Mouse (Mus musculus): ENCODE measurements at regions not wholly inside any gene's neighbourhood (a gene's known extent, or its start where the extent isn't known, plus 50 kb on each side); places are given as distances from the start of the nearest gene placed in this dataset.

- WGBS = 70% methylated on average over 4 of the region's 4 CpGs
Measured at GRCm38 (mm10) chr8:18279932-18280331, 698.1 kb downstream of the Defb40 start.

GRCm38 (mm10) chr8:18268301-18268700 lies 709.8 kb downstream of the Defb40 start:
- no peak overlapping the region for H3K27ac ChIP-seq (ENCODE audit: low read depth, low read length)
- ATAC-seq (ENCODE audit: low read depth) = no peak
- no peaks in the 10 kb centered on the region for H3K27me3 ChIP-seq (ENCODE audit: control insufficient read depth, insufficient read depth, low read length)
- no peaks in the 10 kb centered on the region for H3K4me1 ChIP-seq (ENCODE audit: control insufficient read depth, insufficient read depth, low read length)
- WGBS = 79% methylated on average over 7 of the region's 7 CpGs
- H3K9ac ChIP-seq (replicated peaks; ENCODE audit: low read depth, low read length) = no peak overlapping the region
- no peaks in the 10 kb centered on the region for H3K9me3 ChIP-seq (ENCODE audit: control insufficient read depth, low read length)
- H3K36me3 ChIP-seq (ENCODE audit: control insufficient read depth, insufficient read depth, low read length) = no peaks in the 10 kb centered on the region
- H3K4me3 ChIP-seq (ENCODE audit: low read depth, low read length) = no peak overlapping the region
- no peak overlapping the region for H3K4me2 ChIP-seq (ENCODE audit: low read depth, low read length)

More at GRCm38 (mm10) chr8:18279932-18280331, 698.1 kb downstream of the Defb40 start:
- Histone ChIP-seq H3K36me3 (ENCODE audit: control insufficient read depth, insufficient read depth, low read length) (no peaks in the 10 kb centered on the region), H3K9me3 (ENCODE audit: control insufficient read depth, low read length) (no peaks in the 10 kb centered on the region), H3K27ac (ENCODE audit: low read depth, low read length) (no peak overlapping the region), H3K4me3 (ENCODE audit: low read depth, low read length) (no peak overlapping the region), H3K9ac (replicated peaks; ENCODE audit: low read depth, low read length) (no peak overlapping the region), H3K27me3 (ENCODE audit: control insufficient read depth, insufficient read depth, low read length) (no peaks in the 10 kb centered on the region), H3K4me1 (ENCODE audit: control insufficient read depth, insufficient read depth, low read length) (no peaks in the 10 kb centered on the region), H3K4me2 (ENCODE audit: low read depth, low read length) (no peak overlapping the region)
- no peak for ATAC-seq (ENCODE audit: low read depth)

DNA sequence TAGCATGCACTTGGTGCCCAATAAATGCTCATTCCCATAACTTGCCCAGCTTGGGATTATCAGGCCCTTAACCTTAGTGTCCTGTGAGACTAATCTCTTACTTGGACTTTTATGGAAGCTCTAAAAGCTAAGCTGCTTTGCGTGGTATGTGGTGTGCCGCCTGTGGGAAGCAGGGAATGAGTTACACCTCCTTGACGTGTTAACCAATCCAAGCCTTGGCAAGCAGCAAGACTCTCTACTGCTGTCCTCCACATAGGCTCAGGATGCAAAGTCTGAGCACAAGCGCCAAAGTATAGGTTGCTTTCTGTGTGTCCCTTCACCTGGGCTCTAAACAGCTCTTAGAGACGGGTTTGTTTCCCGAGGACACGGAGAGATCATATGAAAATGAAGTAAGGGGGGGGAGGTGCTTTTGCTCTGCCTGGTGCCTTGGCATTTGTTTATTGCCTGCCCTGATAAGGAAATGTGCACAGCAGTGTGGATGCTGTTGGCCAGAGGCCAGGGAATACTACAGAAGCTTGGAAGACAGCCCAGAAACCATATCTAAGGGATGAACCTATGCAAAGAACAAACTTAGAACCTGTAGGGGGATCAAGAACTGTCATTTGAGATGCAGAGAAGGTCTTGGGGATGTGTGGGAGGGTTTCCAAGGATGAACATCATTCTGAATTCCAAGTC lies 719.6 kb downstream of the Defb40 start:
- H3K4me3 ChIP-seq (ENCODE audit: low read depth, low read length) = no peak overlapping the region
- no peaks in the 10 kb centered on the region for H3K36me3 ChIP-seq (ENCODE audit: control insufficient read depth, insufficient read depth, low read length)
- no peak overlapping the region for H3K9ac ChIP-seq (replicated peaks; ENCODE audit: low read depth, low read length)
- H3K27me3 ChIP-seq (ENCODE audit: control insufficient read depth, insufficient read depth, low read length) = no peaks in the 10 kb centered on the region
- H3K9me3 ChIP-seq (ENCODE audit: control insufficient read depth, low read length) = no peaks in the 10 kb centered on the region
- no peaks in the 10 kb centered on the region for H3K4me1 ChIP-seq (ENCODE audit: control insufficient read depth, insufficient read depth, low read length)
- H3K4me2 ChIP-seq (ENCODE audit: low read depth, low read length) = no peak overlapping the region
- ATAC-seq (ENCODE audit: low read depth) = no peak
- 73% methylated on average over 7 of the region's 7 CpGs for WGBS
- no peak overlapping the region for H3K27ac ChIP-seq (ENCODE audit: low read depth, low read length)

DNA sequence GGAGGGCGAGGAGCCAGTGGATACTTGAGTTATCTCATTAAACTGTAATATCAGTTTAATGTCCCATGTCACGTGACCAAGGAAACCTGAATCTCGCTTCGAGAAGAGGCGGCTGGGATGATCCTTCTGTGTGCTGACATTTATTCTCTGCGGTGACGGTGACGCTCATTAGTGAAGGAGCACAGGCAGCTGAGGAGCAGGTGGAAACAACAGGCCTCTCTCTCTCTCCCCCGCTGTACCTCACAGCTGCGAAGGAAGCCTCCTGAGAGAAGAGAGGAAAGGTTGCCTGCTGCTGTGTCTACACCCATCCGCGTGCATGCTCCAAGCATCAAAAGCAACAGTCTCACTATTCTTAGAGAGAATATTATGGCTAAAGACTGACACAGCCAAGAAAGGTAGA lies 731.8 kb downstream of the Defb40 start:
- ATAC-seq (ENCODE audit: low read depth) = peak; percentile 58; the same call in 1 of the 2 replicates
- H3K4me3 ChIP-seq (ENCODE audit: low read depth, low read length) = no peak overlapping the region
- 60% methylated on average over 12 of the region's 12 CpGs for WGBS

GRCm38 (mm10) chr8:18217599-18217998 lies 760.5 kb downstream of the Defb40 start:
- 63% methylated on average over 2 of the region's 2 CpGs for WGBS

More for the DNA sequence above, 731.8 kb downstream of the Defb40 start:
- Histone ChIP-seq H3K9me3 (ENCODE audit: control insufficient read depth, low read length) (no peaks in the 10 kb centered on the region), H3K4me2 (ENCODE audit: low read depth, low read length) (no peak overlapping the region), H3K27me3 (ENCODE audit: control insufficient read depth, insufficient read depth, low read length) (no peaks in the 10 kb centered on the region), H3K27ac (ENCODE audit: low read depth, low read length) (no peak overlapping the region), H3K9ac (replicated peaks; ENCODE audit: low read depth, low read length) (no peak overlapping the region), H3K36me3 (ENCODE audit: control insufficient read depth, insufficient read depth, low read length) (no peaks in the 10 kb centered on the region), H3K4me1 (ENCODE audit: control insufficient read depth, insufficient read depth, low read length) (no peaks in the 10 kb centered on the region)

GRCm38 (mm10) chr8:18217192-18217591 lies 760.9 kb downstream of the Defb40 start:
- H3K4me1 ChIP-seq (ENCODE audit: control insufficient read depth, insufficient read depth, low read length) = no peaks in the 10 kb centered on the region
- no peak overlapping the region for H3K27ac ChIP-seq (ENCODE audit: low read depth, low read length)
- no peaks in the 10 kb centered on the region for H3K36me3 ChIP-seq (ENCODE audit: control insufficient read depth, insufficient read depth, low read length)
- 77% methylated on average over 7 of the region's 7 CpGs for whole genome bisulfite sequencing
- H3K4me2 ChIP-seq (ENCODE audit: low read depth, low read length) = no peak overlapping the region
- no peaks in the 10 kb centered on the region for H3K27me3 ChIP-seq (ENCODE audit: control insufficient read depth, insufficient read depth, low read length)
- H3K4me3 ChIP-seq (ENCODE audit: low read depth, low read length) = no peak overlapping the region
- H3K9me3 ChIP-seq (ENCODE audit: control insufficient read depth, low read length) = no peaks in the 10 kb centered on the region
- ATAC-seq (ENCODE audit: low read depth) = no peak; the same call in 1 of the 2 replicates
- H3K9ac ChIP-seq (replicated peaks; ENCODE audit: low read depth, low read length) = no peak overlapping the region

More at GRCm38 (mm10) chr8:18217599-18217998, 760.5 kb downstream of the Defb40 start:
- Histone ChIP-seq H3K4me3 (ENCODE audit: low read depth, low read length) (no peak overlapping the region), H3K36me3 (ENCODE audit: control insufficient read depth, insufficient read depth, low read length) (no peaks in the 10 kb centered on the region), H3K4me2 (ENCODE audit: low read depth, low read length) (no peak overlapping the region), H3K27ac (ENCODE audit: low read depth, low read length) (no peak overlapping the region), H3K9ac (replicated peaks; ENCODE audit: low read depth, low read length) (no peak overlapping the region), H3K9me3 (ENCODE audit: control insufficient read depth, low read length) (no peaks in the 10 kb centered on the region), H3K4me1 (ENCODE audit: control insufficient read depth, insufficient read depth, low read length) (no peaks in the 10 kb centered on the region), H3K27me3 (ENCODE audit: control insufficient read depth, insufficient read depth, low read length) (no peaks in the 10 kb centered on the region)
- ATAC-seq (ENCODE audit: low read depth) = no peak

- no peaks in the 10 kb centered on the region for H3K27me3 ChIP-seq (ENCODE audit: control insufficient read depth, insufficient read depth, low read length)
- H3K4me3 ChIP-seq (ENCODE audit: low read depth, low read length) = no peak overlapping the region
- H3K9me3 ChIP-seq (ENCODE audit: control insufficient read depth, low read length) = no peaks in the 10 kb centered on the region
- no peaks in the 10 kb centered on the region for H3K36me3 ChIP-seq (ENCODE audit: control insufficient read depth, insufficient read depth, low read length)
- WGBS = 50% methylated on average over 1 of the region's 1 CpGs
- no peak overlapping the region for H3K9ac ChIP-seq (replicated peaks; ENCODE audit: low read depth, low read length)
- no peak overlapping the region for H3K4me2 ChIP-seq (ENCODE audit: low read depth, low read length)
- H3K27ac ChIP-seq (ENCODE audit: low read depth, low read length) = no peak overlapping the region
- peak; percentile 51; the same call in 1 of the 2 replicates for ATAC-seq (ENCODE audit: low read depth)
- no peaks in the 10 kb centered on the region for H3K4me1 ChIP-seq (ENCODE audit: control insufficient read depth, insufficient read depth, low read length)
Measured at GRCm38 (mm10) chr8:18216516-18216915, 761.5 kb downstream of the Defb40 start.

GRCm38 (mm10) chr8:18210067-18210466 lies 768.0 kb downstream of the Defb40 start:
- 89% methylated on average over 1 of the region's 1 CpGs for WGBS

DNA sequence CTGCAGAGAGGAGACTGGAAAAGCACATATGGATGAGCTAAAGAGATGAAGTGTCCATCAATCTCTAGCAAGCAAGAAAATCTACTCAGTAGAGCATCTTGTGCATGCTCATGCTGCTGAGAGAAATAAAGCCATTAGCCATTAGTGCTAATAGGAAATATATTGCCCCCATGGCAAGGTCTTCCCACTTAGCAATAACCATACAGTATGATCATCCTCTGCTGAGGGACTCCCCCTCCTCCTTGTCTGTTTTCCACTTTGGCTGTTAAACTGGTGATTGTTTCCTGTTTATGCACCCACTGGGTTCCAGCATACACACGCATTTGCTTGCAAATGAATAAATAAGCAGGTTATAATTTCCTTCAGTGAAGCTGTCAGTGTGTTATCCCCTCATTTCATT lies 769.4 kb downstream of the Defb40 start:
- no peaks in the 10 kb centered on the region for H3K36me3 ChIP-seq (ENCODE audit: control insufficient read depth, insufficient read depth, low read length)
- H3K27ac ChIP-seq (ENCODE audit: low read depth, low read length) = no peak overlapping the region
- WGBS = 26% methylated on average over 1 of the region's 1 CpGs
- H3K27me3 ChIP-seq (ENCODE audit: control insufficient read depth, insufficient read depth, low read length) = no peaks in the 10 kb centered on the region
- no peaks in the 10 kb centered on the region for H3K4me1 ChIP-seq (ENCODE audit: control insufficient read depth, insufficient read depth, low read length)
- H3K9me3 ChIP-seq (ENCODE audit: control insufficient read depth, low read length) = no peaks in the 10 kb centered on the region
- no peak overlapping the region for H3K4me3 ChIP-seq (ENCODE audit: low read depth, low read length)
- no peak overlapping the region for H3K9ac ChIP-seq (replicated peaks; ENCODE audit: low read depth, low read length)
- no peak overlapping the region for H3K4me2 ChIP-seq (ENCODE audit: low read depth, low read length)
- ATAC-seq (ENCODE audit: low read depth) = peak; percentile 82

More at GRCm38 (mm10) chr8:18210067-18210466, 768.0 kb downstream of the Defb40 start:
- Histone ChIP-seq H3K27me3 (ENCODE audit: control insufficient read depth, insufficient read depth, low read length) (no peaks in the 10 kb centered on the region), H3K4me2 (ENCODE audit: low read depth, low read length) (no peak overlapping the region), H3K27ac (ENCODE audit: low read depth, low read length) (no peak overlapping the region), H3K36me3 (ENCODE audit: control insufficient read depth, insufficient read depth, low read length) (no peaks in the 10 kb centered on the region), H3K4me1 (ENCODE audit: control insufficient read depth, insufficient read depth, low read length) (no peaks in the 10 kb centered on the region), H3K4me3 (ENCODE audit: low read depth, low read length) (no peak overlapping the region), H3K9ac (replicated peaks; ENCODE audit: low read depth, low read length) (no peak overlapping the region), H3K9me3 (ENCODE audit: control insufficient read depth, low read length) (no peaks in the 10 kb centered on the region)
- ATAC-seq (ENCODE audit: low read depth) = no peak

Measured in neural tube, embryonic 14.5 days (tissue).